Mouse (Mus musculus) neutrophil, adult 65 days (primary cell): ENCODE data around the gene Gm5941. TPM values are rescaled to one million over a fixed set of nuclear protein-coding genes. Genes with fewer than 3 reads are reported as not detected.

Experiments
- total RNA-seq: library from RNA; stranded (reverse); gene quantifications from 2 replicates; pipeline ENCODE4 v1.2.4, GENCODE M21; 2023

Gm5941 gene
- not detected in 2 replicates for total RNA-seq

DNA sequence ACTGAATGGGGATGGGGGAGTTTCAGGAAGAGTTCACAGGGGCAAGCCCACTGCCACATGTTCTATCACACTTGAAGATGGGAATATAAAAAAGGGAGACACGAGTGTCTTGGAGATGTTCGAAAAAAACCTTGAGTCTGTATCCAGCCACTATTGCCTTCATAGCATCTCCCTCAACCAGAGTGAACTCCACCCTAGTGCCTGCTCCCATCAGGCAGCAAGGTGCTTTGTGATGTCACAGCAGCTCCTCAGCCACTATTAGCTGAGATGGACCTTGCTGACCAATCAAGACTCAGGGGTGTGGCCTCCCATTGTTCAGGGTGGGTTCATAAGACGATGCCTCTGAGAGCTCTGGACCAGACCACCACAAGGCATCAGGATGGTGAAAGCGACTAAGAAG is at the start of gene Gm5941:
Gene Gm5941, plus strand, starts transcription at position 301 of the 400 bp plus-strand sequence.

Other genes with a start within 250 kb of the Gm5941 start
- not detected in 2 replicates for gene Mageb18, start 109.6 kb downstream of the Gm5941 start, total RNA-seq